Comparison of ENCODE assay signal across 10 mouse cellular contexts in genomic region chr2:33584937-33585910, GRCm38 (mm10). TPM values are rescaled to one million over a fixed set of nuclear protein-coding genes. Genes with fewer than 3 reads are reported as not detected.
DNase-seq lines count a peak whose midpoint lies in the region; ATAC-seq and TF ChIP-seq lines count a peak whose summit lies in the region.
"Had no signal": no experiment of that assay in that cellular context is flagged by ENCODE, and none has a peak within 500 bp of the region (broad histone marks: within the 10 kb centered on the region; RNA-seq: fewer than 3 reads in every experiment).

No protein-coding gene starts in this region.

- H3K36me3 ChIP-seq in kidney, embryonic 15.5 days, result no peaks in the 10 kb centered on the region
- no peaks in the 10 kb centered on the region for H3K36me3 ChIP-seq in embryonic facial prominence, embryonic 12.5 days
- H3K36me3 ChIP-seq in hindbrain, embryonic 15.5 days, result no peaks in the 10 kb centered on the region
- H3K36me3 ChIP-seq: heart, embryonic 15.5 days had no signal

- no peak for TF ChIP-seq CTCF in left cerebral cortex, adult 2 months (IDR thresholded peaks at IDR 0.05)

- peak overlapping the region; percentile 14; the same call in 1 of the 2 replicates for H3K4me2 ChIP-seq in kidney, embryonic 15.5 days
- H3K4me2 ChIP-seq in embryonic facial prominence, embryonic 12.5 days (replicated peaks), result no peak overlapping the region
- H3K4me2 ChIP-seq in hindbrain, embryonic 15.5 days, result 0 out of 2 replicates have a peak overlapping the region, but pooled peaks have one; percentile 16
- H3K4me2 ChIP-seq: heart, embryonic 15.5 days had no signal

- no peak for DNase-seq in kidney, adult 9 months
- peak; percentile 59 for DNase-seq in neural tube, embryonic 10.5 days (ENCODE audit: extremely low spot score, low spot score)
- DNase-seq in adrenal gland, postnatal 10 days, result no peak
- DNase-seq in left cerebral cortex, postnatal 25 days (ENCODE audit: low spot score in 2 of 2), result no peak
- DNase-seq in left cerebral cortex, adult 2 months (ENCODE audit: extremely low spot score in 1 of 2, low spot score in 2 of 2), result no peak

- H3K27me3 ChIP-seq in kidney, embryonic 15.5 days, result peaks cover 72% of the 10 kb centered on the region
- peaks cover 46% of the 10 kb centered on the region for H3K27me3 ChIP-seq in embryonic facial prominence, embryonic 12.5 days
- peaks cover 44% of the 10 kb centered on the region for H3K27me3 ChIP-seq in hindbrain, embryonic 15.5 days

- peaks cover 60% of the 10 kb centered on the region for H3K4me1 ChIP-seq in kidney, embryonic 15.5 days
- H3K4me1 ChIP-seq in embryonic facial prominence, embryonic 12.5 days, result peaks cover 49% of the 10 kb centered on the region
- peaks cover 64% of the 10 kb centered on the region for H3K4me1 ChIP-seq in hindbrain, embryonic 15.5 days (replicated peaks)

- no peak for ATAC-seq in kidney, embryonic 15.5 days (replicated peaks; ENCODE audit: low FRiP score)
- no peak for ATAC-seq in embryonic facial prominence, embryonic 12.5 days (ENCODE audit: insufficient number of reproducible peaks, insufficient read depth, low FRiP score, low TSS enrichment)
- no peak for ATAC-seq in hindbrain, embryonic 15.5 days (ENCODE audit: low FRiP score, low read depth)

- no peak overlapping the region for H3K27ac ChIP-seq in kidney, embryonic 15.5 days
- peak overlapping the region; percentile 32 for H3K27ac ChIP-seq in embryonic facial prominence, embryonic 12.5 days
- peak overlapping the region; percentile 64 for H3K27ac ChIP-seq in hindbrain, embryonic 15.5 days (replicated peaks)
- no peak overlapping the region for H3K27ac ChIP-seq in left cerebral cortex, adult 2 months
- H3K27ac ChIP-seq: heart, embryonic 15.5 days; stomach, postnatal 0 days had no signal

- no peak overlapping the region for H3K4me3 ChIP-seq in kidney, embryonic 15.5 days (replicated peaks)
- no peak overlapping the region for H3K4me3 ChIP-seq in embryonic facial prominence, embryonic 12.5 days
- no peak overlapping the region for H3K4me3 ChIP-seq in hindbrain, embryonic 15.5 days
- H3K4me3 ChIP-seq in left cerebral cortex, adult 2 months, result no peak overlapping the region
- H3K4me3 ChIP-seq: heart, embryonic 15.5 days had no signal

- no peak overlapping the region for H3K9ac ChIP-seq in kidney, embryonic 15.5 days
- H3K9ac ChIP-seq in embryonic facial prominence, embryonic 12.5 days, result no peak overlapping the region
- H3K9ac ChIP-seq in hindbrain, embryonic 15.5 days, result no peak overlapping the region
- H3K9ac ChIP-seq: heart, embryonic 15.5 days had no signal

- intact Hi-C loops in left cerebral cortex, postnatal 25 days (cut with DNase I), result no loop called here
- intact Hi-C loops in left cerebral cortex, adult 2 months (cut with DNase I), result no loop called here

- no peaks in the 10 kb centered on the region for H3K9me3 ChIP-seq in kidney, embryonic 15.5 days (replicated peaks)
- no peaks in the 10 kb centered on the region for H3K9me3 ChIP-seq in embryonic facial prominence, embryonic 12.5 days
- no peaks in the 10 kb centered on the region for H3K9me3 ChIP-seq in hindbrain, embryonic 15.5 days
- H3K9me3 ChIP-seq: heart, embryonic 15.5 days had no signal

- WGBS in kidney, embryonic 15.5 days, result 20% methylated on average over 29 of the region's 29 CpGs
- 19% methylated on average over 29 of the region's 29 CpGs for WGBS in embryonic facial prominence, embryonic 12.5 days
- whole genome bisulfite sequencing in hindbrain, embryonic 15.5 days, result 19% methylated on average over 28 of the region's 29 CpGs

RNA-seq across cellular contexts. Expression of gene Lmx1b, which starts 55.1 kb away (rescaled TPM):
- 1.1 and 1.2 TPM in 2 replicates for polyA plus RNA-seq in kidney, embryonic 15.5 days (2015; fragmentation: Nextera tagmentation; extraction: Ambion mirVana)
- 0.74 and 1.0 TPM in 2 replicates for polyA plus RNA-seq in embryonic facial prominence, embryonic 12.5 days (2016; fragmentation: Nextera tagmentation; extraction: Ambion mirVana)
- 4.9 and 6.2 TPM in 2 replicates for polyA plus RNA-seq in hindbrain, embryonic 15.5 days (2015; fragmentation: Nextera tagmentation; extraction: Ambion mirVana)
- under 1 TPM in 1 of 2 experiments, not detected in 1; 0.09 TPM for total RNA-seq in adrenal gland, postnatal 10 days (2021)
- total RNA-seq in left cerebral cortex, postnatal 25 days (2021), result under 1 TPM; 0.18 to 0.32 TPM
- total RNA-seq in left cerebral cortex, adult 2 months (2021), result under 1 TPM in 1 of 2 experiments, not detected in 1; 0.07 TPM
- polyA plus RNA-seq: heart, embryonic 15.5 days; stomach, postnatal 0 days had no signal

Comparison
In these comparisons a context has a peak if more than half of its experiments do, and no peak if none do; other contexts are left out.
1. H3K27ac ChIP-seq: peak in embryonic facial prominence, embryonic 12.5 days (single experiment) and hindbrain, embryonic 15.5 days (single experiment); none in kidney, embryonic 15.5 days (single experiment) and left cerebral cortex, adult 2 months (single experiment).